Mouse (Mus musculus) MEL (cell line): Measurements from ENCODE around the gene Jup.
A peak's percentile ranks its signal among the peaks of the same experiment; 100 is the strongest.

Source experiments
- BHLHE40 ChIP-seq: IDR thresholded peaks from 2 replicates; pipeline ENCODE4 v1.6.1; 2012; ENCODE audit warnings: low read depth, mild to moderate bottlenecking, inconsistent platforms, low read length, improper control_type of control experiment, borderline replicate concordance
- CTCF ChIP-seq, 3 experiments: IDR thresholded peaks in 2 of 3; conservative IDR thresholded peaks in 1 of 3; 2 replicates each; pipeline ENCODE4 v1.5.1; 2011 to 2012; ENCODE audit warnings: low read length in 3 of 3, low read depth in 2 of 3, mild to moderate bottlenecking in 2 of 3, improper control_type of control experiment in 1 of 3, inconsistent platforms in 1 of 3, mixed read lengths in 1 of 3, moderate library complexity in 1 of 3; ENCODE audit not compliant: control insufficient read depth in 1 of 3, insufficient read depth in 1 of 3, poor library complexity in 1 of 3, severe bottlenecking in 1 of 3
- ELF1 ChIP-seq: IDR thresholded peaks from 2 replicates; pipeline ENCODE4 v1.6.1; 2014; ENCODE audit warnings: low read depth, mild to moderate bottlenecking, inconsistent platforms, low read length, improper control_type of control experiment, moderate library complexity
- GATA1 ChIP-seq: IDR thresholded peaks from 2 replicates; pipeline ENCODE4 v1.6.1; 2011; ENCODE audit warnings: low read depth, low read length, improper control_type of control experiment
- MAX ChIP-seq: IDR thresholded peaks from 2 replicates; pipeline ENCODE4 v1.6.1; 2011; ENCODE audit warnings: low read length, improper control_type of control experiment
- MEF2A ChIP-seq: IDR thresholded peaks from 2 replicates; pipeline ENCODE4 v1.6.1; 2014; ENCODE audit warnings: low read depth, mild to moderate bottlenecking, inconsistent platforms, low read length, improper control_type of control experiment; ENCODE audit not compliant: poor library complexity, insufficient replicate concordance, severe bottlenecking; ENCODE audit errors: extremely low read depth
- POLR2A ChIP-seq, 2 experiments: IDR thresholded peaks; 2 replicates each; pipeline ENCODE4 v1.6.1; 2011 to 2012; ENCODE audit warnings: low read length in 2 of 2, mild to moderate bottlenecking in 2 of 2, control low read depth in 1 of 2, improper control_type of control experiment in 1 of 2, low read depth in 1 of 2, moderate library complexity in 1 of 2; ENCODE audit not compliant: control insufficient read depth in 1 of 2, insufficient read depth in 1 of 2, poor library complexity in 1 of 2

- no peak for TF ChIP-seq MEF2A
- TF ChIP-seq MAX = no peak
- no peak for TF ChIP-seq GATA1
- peak; percentile 59; the same call in 1 of the 2 replicates for TF ChIP-seq BHLHE40
- TF ChIP-seq CTCF (IDR thresholded peaks at IDR 0.05 in 2 of 3, conservative IDR thresholded peaks at IDR 0.05 in 1 of 3; ENCODE audit: control insufficient read depth in 1 of 3, insufficient read depth in 1 of 3, low read depth in 2 of 3, low read length in 3 of 3, poor library complexity in 1 of 3, severe bottlenecking in 1 of 3) = no peak
- peak; percentile 63 to 74 for TF ChIP-seq POLR2A (IDR thresholded peaks at IDR 0.05; ENCODE audit: control insufficient read depth in 1 of 2, insufficient read depth in 1 of 2, low read depth in 1 of 2, low read length in 2 of 2, poor library complexity in 1 of 2)
- no peak for TF ChIP-seq ELF1
These were observed 41.4 kb downstream of the Jup start, which contains the start of gene Hap1 for GRCm38 (mm10) chr11:100355972-100356818.
